Comparison of ENCODE assay signal across 19 mouse cellular contexts in genomic region chr13:38349818-38350217, GRCm38 (mm10). TPM values are rescaled to one million over a fixed set of nuclear protein-coding genes. Genes with fewer than 3 reads are reported as not detected.
DNase-seq lines count a peak whose midpoint lies in the region; TF ChIP-seq lines count a peak whose summit lies in the region.
"Had no signal": no experiment of that assay in that cellular context is flagged by ENCODE, and none has a peak within 500 bp of the region (broad histone marks: within the 10 kb centered on the region; RNA-seq: fewer than 3 reads in every experiment).

No protein-coding gene starts in this region.

- 28% methylated on average over 5 of the region's 5 CpGs for WGBS in heart, adult 2 months
- WGBS in heart, embryonic 10.5 days: 62% methylated on average over 5 of the region's 5 CpGs

- intact Hi-C loops in heart, adult 2 months (cut with DNase I): loop anchor here (5.0 kb wide), 1 partner anchor 177 kb away; the partner anchor contains the start of gene Txndc5

- no peaks in the 10 kb centered on the region for H3K9me3 ChIP-seq in heart, embryonic 10.5 days
- H3K9me3 ChIP-seq: embryonic facial prominence, embryonic 12.5 days; forebrain, embryonic 13.5 days; heart, embryonic 12.5 days; hindbrain, embryonic 15.5 days had no signal

- TF ChIP-seq POLR2A in heart, adult 2 months (IDR thresholded peaks at IDR 0.05; ENCODE audit: insufficient read depth, low read depth, low read length): no peak

- TF ChIP-seq EP300 in heart, adult 2 months (IDR thresholded peaks at IDR 0.05; ENCODE audit: insufficient read depth, low read depth, low read length): no peak

- peak in 1 of 2 experiments; percentile 26 for DNase-seq in heart, adult 2 months
- DNase-seq in heart, embryonic 10.5 days (ENCODE audit: low spot score): no peak
- DNase-seq in lung, postnatal 36 days: peak; percentile 29
- DNase-seq in lung, adult 18-20 months: no peak
- peak; percentile 43 for DNase-seq in NIH3T3 (ENCODE audit: low read depth)
- no peak for DNase-seq in frontal cortex, postnatal 25 days (ENCODE audit: low spot score in 2 of 2)
- no peak for DNase-seq in urinary bladder, postnatal 25 days (ENCODE audit: low spot score)
- DNase-seq: adrenal gland, adult 8-10 months; cerebellum, adult 11-12 months; cerebellum, adult 9-10 months; cerebellum, postnatal 25 days; gastrocnemius, postnatal 10 days; kidney, adult 2 months had no signal

- H3K4me1 ChIP-seq in heart, adult 2 months (ENCODE audit: control insufficient read depth, insufficient read depth, low read length): peaks cover 10% of the 10 kb centered on the region
- H3K4me1 ChIP-seq in heart, embryonic 10.5 days: peaks cover 44% of the 10 kb centered on the region

- H3K79me2 ChIP-seq in heart, adult 2 months (replicated peaks; ENCODE audit: control insufficient read depth, insufficient read depth, low read length): no peaks in the 10 kb centered on the region; the same call in 1 of the 2 replicates

- no peak overlapping the region; the same call in 1 of the 2 replicates for H3K4me3 ChIP-seq in heart, adult 2 months
- H3K4me3 ChIP-seq in heart, embryonic 10.5 days: no peak overlapping the region
- H3K4me3 ChIP-seq: embryonic facial prominence, embryonic 12.5 days; forebrain, embryonic 13.5 days; heart, embryonic 12.5 days; hindbrain, embryonic 15.5 days had no signal

- no peak for TF ChIP-seq CTCF in heart, adult 2 months (IDR thresholded peaks at IDR 0.05)

- peaks cover 13% of the 10 kb centered on the region for H3K36me3 ChIP-seq in heart, adult 2 months (ENCODE audit: control insufficient read depth, insufficient read depth, low read length)
- no peaks in the 10 kb centered on the region for H3K36me3 ChIP-seq in heart, embryonic 10.5 days
- H3K36me3 ChIP-seq: embryonic facial prominence, embryonic 12.5 days; heart, embryonic 12.5 days; hindbrain, embryonic 15.5 days had no signal

- peaks cover 6% of the 10 kb centered on the region for H3K27me3 ChIP-seq in heart, adult 2 months (ENCODE audit: control insufficient read depth, insufficient read depth, low read length)
- H3K27me3 ChIP-seq in heart, embryonic 10.5 days (ENCODE audit: insufficient read depth, poor library complexity, severe bottlenecking): peaks cover 40% of the 10 kb centered on the region

- peak overlapping the region; percentile 54 for H3K27ac ChIP-seq in heart, adult 2 months
- no peak overlapping the region for H3K27ac ChIP-seq in heart, embryonic 10.5 days
- H3K27ac ChIP-seq: embryonic facial prominence, embryonic 12.5 days; forebrain, embryonic 13.5 days; hindbrain, embryonic 15.5 days had no signal

- H3K9ac ChIP-seq in heart, adult 2 months (ENCODE audit: low read depth, low read length): no peak overlapping the region
- H3K9ac ChIP-seq: embryonic facial prominence, embryonic 12.5 days; forebrain, embryonic 13.5 days; heart, embryonic 12.5 days; hindbrain, embryonic 15.5 days had no signal

RNA-seq across cellular contexts. Expression of gene Bmp6, which starts 4.9 kb away (rescaled TPM):
- total RNA-seq in heart, adult 2 months (2021): 10 to 100 TPM; 23.0 to 28.8 TPM
- 19.3 and 30.3 TPM in 2 replicates for polyA plus RNA-seq in heart, adult 2 months (2012; rRNA removed)
- polyA plus RNA-seq in heart, embryonic 10.5 days (2016; fragmentation: Nextera tagmentation; extraction: Ambion mirVana): 1.1 and 2.1 TPM in 2 replicates
- total RNA-seq: MEL had no signal
- polyA plus RNA-seq: C2C12 had no signal

Comparison
In these comparisons a context has a peak if more than half of its experiments do, and no peak if none do; other contexts are left out.
1. DNase-seq: peak in lung, postnatal 36 days (single experiment) and NIH3T3 (single experiment); none in heart, embryonic 10.5 days (single experiment), lung, adult 18-20 months (0 of 2), frontal cortex, postnatal 25 days (0 of 2) and urinary bladder, postnatal 25 days (single experiment).